Mouse (Mus musculus) erythroid progenitor cell, adult 5-6 weeks (primary cell): ENCODE measurements around the gene Mcl1. TPM values are rescaled to one million over a fixed set of nuclear protein-coding genes. Genes with fewer than 3 reads are reported as not detected.
A peak's percentile ranks its signal among the peaks of the same experiment; 100 is the strongest.
"Not testable (repeated sequence)": the region's sequence is repeated elsewhere in the genome, so short reads cannot be mapped to it uniquely, and the experiment has no call there.

Experiments used
- ATAC-seq: replicated peaks from 2 replicates; pipeline ENCODE4 v1.8.0; 2016; ENCODE audit warnings: moderate number of reproducible peaks, mild to moderate bottlenecking, moderate TSS enrichment, inconsistent platforms; ENCODE audit not compliant: poor library complexity, low FRiP score, severe bottlenecking
- total RNA-seq, 2 experiments: library from RNA; stranded (forward) in 1 of 2; stranded (reverse) in 1 of 2; fragments of 150-400 nt in 1 of 2; fragments of 186-747, 209-891 nt in 1 of 2; gene quantifications; 2 replicates each; pipeline versions ENCODE4 v1.2.3 to v1.2.4; 2015 to 2017; ENCODE audit warnings: low replicate concordance in 2 of 2

Gene Mcl1
- total RNA-seq, 2 experiments from 2014 or later, result 104 to 212 TPM

DNA sequence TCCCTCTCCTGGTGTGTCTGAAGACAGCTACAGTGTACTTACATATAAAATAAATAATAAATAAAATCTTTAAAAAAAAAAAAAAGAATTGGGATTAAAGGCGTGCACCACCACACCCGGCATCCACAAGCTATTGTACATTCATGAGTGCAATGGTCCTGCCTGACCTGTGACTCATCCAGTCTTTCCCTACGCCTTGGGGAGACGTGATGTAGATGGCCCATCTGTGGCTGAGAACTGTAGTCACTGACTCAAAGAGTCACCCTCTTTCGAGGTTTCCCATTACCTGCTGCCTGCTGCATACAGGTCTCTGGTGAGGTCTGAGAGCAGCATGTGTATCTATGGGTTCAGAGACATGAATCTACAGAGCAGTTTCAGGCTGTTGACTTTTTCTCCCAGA, 10.6 kb upstream of the Mcl1 start:
- ATAC-seq, result no peak

DNA sequence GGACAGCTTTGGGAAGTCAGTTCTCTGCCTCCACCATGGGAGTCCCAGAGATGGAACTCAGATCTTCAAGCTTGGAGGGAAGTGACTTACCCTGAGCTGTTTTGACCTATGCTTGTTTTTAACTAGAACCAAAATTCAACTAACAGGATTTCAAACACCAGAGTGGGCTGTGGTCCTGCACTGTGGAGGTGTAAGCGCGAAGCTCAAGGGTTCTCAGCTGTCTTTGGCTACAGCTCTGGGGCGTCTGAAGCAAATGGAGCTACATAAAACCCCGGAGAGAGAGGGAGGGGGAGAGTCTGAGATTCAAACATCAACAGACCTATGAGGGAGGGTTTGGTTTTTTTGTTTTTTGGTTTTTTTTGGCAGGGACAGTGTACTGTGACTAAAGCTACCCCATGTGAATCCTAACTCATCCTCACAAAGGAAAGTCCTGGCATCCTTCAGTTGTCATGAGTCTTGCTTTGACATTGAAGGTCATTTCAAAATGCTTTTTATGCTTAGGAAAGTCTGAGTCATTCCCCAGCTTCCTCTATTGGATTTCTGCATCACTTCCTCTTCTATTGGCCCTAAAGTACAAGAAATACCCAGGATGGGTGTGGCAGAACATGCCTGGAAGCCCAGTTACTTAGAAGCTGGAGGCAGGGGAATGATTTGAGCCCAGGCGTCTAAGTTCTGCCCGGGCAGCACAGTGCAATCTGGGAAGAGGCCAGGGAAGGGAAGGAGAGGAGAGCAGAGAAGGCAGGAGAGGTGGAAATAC, 8.1 kb upstream of the Mcl1 start:
- ATAC-seq, result no peak

DNA sequence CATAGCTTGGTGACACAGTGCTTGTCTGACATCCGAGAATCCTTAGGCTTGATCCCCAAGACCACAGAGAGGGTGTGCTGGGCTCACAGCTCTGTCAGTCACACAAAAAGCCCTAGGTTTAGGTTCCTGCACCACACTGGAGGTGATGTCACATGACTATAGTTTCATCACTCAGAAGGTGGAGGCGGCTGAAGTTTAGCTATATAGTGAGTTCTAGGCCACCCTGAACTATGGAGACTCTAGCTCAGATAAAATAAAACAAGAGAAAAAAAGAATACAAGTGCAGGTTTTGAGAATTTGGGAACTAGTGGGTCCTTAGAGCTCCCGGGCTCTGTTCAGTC, 7.6 kb upstream of the Mcl1 start:
- no peak for ATAC-seq

- no peak for ATAC-seq
These were observed 7.0 kb upstream of the Mcl1 start for GRCm38 (mm10) chr3:95651391-95652203.

DNA sequence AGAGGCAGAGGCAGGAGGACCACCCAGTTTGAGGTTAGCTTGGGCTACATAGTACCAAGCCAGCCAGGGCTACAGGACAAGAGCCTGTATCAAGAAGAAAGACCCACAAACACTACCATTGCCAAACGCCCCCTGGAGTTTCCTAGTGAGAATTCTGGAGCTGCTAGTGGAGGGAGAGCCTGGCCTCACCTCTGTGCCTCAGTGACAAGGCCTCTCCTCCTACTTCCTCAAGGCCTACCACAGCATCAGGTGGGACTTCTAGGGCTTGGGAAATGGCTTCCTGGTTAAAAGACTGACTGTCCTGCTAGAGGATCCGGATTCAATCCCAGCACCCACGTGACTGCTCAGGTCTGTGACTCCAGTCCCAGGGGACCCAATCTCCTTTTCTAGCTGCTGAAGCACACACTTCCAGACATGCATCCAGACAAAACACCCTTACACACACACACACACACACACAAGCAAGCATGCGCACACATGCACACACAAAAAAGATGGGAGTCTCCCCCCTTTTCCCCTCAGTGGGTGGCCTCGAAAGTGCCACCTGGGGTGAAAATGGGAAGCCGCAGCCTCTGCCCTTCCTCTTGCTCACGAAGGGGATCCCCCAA, 6.3 kb upstream of the Mcl1 start:
- 0 out of 2 replicates have a peak, but pooled peaks have one; percentile 11 for ATAC-seq

GRCm38 (mm10) chr3:95652871-95653270, 5.7 kb upstream of the Mcl1 start:
- ATAC-seq, result no peak

- ATAC-seq, result no peak
These were observed 5.0 kb upstream of the Mcl1 start for GRCm38 (mm10) chr3:95653473-95654034.

- ATAC-seq, result not testable (repeated sequence)
These were observed 4.2 kb upstream of the Mcl1 start for GRCm38 (mm10) chr3:95654371-95654770.

DNA sequence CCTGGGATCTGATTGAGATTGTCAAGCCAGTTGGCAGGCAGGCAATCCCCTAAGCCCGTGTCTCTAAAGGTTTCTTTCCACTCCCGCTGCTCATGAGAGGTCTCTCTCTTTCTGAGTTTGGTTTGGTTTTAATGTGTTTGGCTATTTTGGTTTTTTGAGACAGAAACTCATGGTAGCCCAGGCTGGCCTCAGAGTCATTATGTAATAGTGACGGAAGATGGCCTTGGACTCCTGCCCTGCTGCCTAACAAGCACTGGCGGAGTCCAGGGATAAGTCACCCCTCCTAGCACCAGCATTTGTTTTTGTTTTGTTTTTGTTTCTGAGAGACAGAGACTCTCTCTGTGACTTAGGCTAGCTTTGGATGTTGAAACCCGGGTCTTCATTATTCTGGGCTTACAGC, 3.2 kb upstream of the Mcl1 start:
- ATAC-seq, result no peak

DNA sequence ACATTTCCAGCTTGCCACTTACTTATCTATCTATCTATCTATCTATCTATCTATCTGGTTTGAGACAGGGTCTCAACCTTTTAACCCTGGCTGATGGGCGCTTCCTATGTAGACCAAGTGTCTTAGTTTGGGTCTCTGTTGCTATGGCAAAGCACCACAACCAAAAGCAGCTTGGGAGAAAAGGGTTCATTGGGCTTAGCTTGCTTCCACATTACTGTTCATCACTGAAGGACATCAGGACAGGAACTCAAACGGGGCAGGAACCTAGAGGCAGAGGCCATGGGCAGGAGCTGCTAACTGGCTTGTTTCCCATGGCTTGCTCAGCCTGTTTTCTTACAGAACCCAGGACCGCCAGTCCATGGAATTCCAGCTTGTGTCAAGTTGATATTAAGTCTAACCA, 1.5 kb upstream of the Mcl1 start:
- no peak for ATAC-seq

DNA sequence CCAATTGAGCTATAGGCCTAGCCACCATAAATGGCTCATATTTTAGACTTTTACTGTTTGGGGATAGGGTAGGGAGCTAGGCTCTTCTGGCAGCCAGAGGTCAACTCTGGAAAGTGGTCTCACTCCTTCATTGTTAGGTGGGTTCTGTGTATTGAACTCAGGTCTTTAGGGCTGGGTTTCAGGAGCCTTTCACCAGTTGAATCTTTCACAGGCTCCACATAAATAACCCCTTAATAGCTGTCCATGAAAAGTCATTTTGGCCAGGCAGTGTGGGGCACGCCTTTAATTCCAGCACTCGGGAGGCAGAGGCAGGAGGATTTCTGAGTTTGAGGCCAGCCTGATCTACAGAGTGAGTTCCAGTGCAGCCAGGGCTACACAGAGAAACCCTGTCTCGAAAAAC, 877 bp upstream of the Mcl1 start:
- no peak for ATAC-seq

DNA sequence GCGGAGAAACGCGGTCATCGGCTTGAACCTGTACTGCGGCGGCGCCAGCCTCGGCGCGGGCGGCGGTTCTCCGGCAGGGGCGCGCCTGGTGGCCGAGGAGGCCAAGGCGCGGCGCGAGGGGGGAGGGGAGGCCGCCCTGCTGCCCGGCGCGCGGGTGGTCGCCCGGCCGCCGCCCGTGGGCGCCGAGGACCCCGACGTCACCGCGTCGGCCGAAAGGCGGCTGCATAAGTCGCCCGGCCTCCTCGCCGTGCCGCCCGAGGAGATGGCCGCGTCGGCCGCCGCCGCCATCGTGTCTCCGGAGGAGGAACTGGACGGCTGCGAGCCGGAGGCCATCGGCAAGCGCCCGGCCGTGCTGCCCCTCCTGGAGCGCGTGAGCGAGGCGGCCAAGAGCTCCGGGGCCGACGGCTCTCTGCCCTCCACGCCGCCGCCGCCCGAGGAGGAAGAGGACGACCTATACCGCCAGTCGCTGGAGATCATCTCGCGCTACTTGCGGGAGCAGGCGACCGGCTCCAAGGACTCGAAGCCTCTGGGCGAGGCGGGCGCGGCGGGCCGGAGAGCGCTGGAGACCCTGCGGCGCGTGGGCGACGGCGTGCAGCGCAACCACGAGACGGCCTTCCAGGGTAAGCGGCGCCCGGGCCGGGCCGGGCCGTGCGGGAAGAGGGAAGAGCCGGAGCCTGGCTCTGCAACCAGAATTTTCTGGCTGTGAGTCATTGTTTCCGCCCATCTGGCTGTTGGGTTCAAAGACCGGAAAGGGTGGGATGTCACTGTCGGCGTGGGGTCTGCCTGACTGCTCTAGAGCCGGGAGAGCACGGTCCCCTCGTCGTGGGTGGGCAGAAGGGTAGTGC, 502 bp downstream of the Mcl1 start:
- peak; percentile 27 for ATAC-seq

- ATAC-seq, result no peak
These were observed 1.4 kb downstream of the Mcl1 start for GRCm38 (mm10) chr3:95659948-95660347.

DNA sequence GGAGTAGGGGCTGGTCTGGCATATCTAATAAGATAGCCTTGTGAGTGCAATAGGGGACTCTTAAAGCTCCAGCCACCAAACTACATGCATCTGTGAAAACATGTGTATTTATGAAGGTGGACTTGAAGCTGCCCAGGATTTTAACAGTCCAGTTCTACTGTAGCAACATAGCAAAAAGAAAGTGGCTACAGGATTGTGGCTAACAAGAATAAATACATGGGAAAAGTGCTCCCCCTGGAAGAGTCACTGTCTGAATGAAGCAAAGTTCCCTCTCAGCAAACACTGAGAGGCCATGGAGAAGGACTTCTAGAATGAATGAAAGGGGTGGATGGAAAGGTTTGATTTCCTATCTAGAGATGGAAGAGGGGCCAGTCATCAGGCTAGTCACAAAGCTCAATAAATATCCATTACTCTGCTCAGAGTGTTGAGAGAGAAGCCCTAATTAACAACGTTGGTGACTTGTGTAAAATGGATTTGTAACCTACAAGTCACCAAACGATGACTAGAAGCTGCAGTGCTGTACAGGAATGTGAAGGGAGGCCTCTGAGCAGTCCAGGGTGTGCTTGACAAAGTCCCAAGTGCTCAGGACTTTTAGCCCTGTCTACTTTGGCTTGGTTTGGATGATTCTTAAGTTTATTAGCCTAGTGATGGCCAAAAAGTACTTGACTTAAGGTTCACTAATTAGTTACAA, 2.3 kb downstream of the Mcl1 start:
- no peak for ATAC-seq

GRCm38 (mm10) chr3:95661945-95662715, 3.5 kb downstream of the Mcl1 start:
- ATAC-seq, result no peak

DNA sequence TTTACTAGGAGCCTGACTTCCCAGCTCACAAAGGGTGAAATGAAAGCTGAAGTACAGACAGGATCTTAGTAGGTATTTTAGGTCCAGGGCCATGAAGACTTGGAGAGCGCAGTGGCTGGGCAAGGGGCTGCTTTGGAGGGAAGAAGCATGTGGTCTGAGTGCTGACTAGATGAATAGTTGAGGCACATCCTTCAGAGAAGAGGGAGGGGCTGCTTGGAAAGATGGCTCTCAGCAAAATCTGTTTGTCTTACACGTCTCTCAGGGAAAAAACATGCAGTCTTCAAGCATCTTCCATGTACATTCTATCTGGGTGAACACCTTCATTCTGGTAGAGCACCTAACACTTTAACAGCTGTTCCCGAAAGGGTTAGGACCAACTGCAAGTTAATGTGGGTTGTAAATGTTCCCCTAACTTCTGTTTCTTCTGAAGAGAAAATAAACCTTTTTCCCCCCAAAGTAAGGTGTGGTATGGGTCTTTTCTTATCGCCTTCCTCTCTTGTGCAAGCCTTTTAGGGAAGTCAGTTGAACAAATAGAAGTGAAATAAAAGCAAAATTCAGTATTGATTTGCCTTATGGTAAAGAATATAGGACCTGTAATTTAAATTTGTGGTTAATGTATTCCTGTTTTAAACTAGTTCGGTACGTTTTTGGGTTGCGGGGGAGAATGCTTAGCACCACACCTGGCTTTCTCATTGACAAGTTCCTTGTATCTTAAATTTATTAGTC, 4.3 kb downstream of the Mcl1 start:
- ATAC-seq, result no peak

GRCm38 (mm10) chr3:95663486-95663885, 4.9 kb downstream of the Mcl1 start:
- no peak for ATAC-seq
